In the genomic region with DNA sequence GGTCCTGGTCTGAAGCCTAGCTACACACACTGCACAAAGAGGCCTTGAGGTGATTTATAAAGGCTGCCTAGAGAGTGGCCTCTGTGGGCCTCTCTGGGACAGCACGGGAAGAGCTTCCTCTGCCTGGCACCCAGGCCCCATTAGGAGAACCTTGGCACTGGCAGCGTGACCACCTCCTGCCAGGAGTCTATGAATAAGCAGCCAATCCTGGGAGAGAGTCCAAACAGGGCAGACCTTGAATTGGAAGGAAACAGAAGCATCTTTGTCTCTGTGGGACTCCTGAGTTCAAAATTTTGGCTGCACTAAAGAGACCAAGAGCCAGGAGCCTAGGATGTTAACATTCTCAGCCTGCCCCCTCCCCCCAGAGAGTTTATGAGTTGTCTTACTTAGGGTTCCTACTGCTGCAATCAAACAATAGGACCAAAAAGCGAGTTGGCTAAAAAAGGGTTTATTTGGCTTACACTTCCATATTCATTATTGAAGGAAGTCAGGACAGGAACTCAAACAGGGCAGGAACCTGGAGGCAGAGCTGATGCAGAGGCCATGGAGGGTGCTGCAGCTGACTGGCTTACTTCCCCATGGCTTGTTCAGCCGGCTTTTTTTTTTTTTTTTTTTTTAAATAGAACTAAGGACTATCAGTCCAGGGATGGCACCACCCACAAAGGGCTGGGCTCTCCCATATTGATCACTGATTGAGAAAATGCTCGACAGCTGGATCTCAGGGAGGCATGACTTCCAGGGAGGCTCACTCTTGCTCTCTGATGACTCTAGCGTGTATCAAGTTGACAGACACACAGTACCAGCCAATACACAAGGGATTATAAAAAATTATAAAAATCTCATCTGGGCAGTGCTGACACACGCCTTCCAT, we compare ENCODE assay signal across 9 mouse cellular contexts. TPM values are rescaled to one million over a fixed set of nuclear protein-coding genes. Genes with fewer than 3 reads are reported as not detected.
DNase-seq lines count a peak whose midpoint lies in the region; ATAC-seq and TF ChIP-seq lines count a peak whose summit lies in the region.
"Had no signal": no experiment of that assay in that cellular context is flagged by ENCODE, and none has a peak within 500 bp of the region (broad histone marks: within the 10 kb centered on the region; RNA-seq: fewer than 3 reads in every experiment).

No protein-coding gene starts in this region.

- 24% methylated on average over 7 of the region's 7 CpGs for WGBS in hindbrain, postnatal 0 days

- no peaks in the 10 kb centered on the region for H3K9me3 ChIP-seq in hindbrain, postnatal 0 days (ENCODE audit: low read length)
- H3K9me3 ChIP-seq: G1E had no signal

- no peak overlapping the region for H3K9ac ChIP-seq in hindbrain, postnatal 0 days (replicated peaks; ENCODE audit: low read length)

- H3K27me3 ChIP-seq in hindbrain, postnatal 0 days (ENCODE audit: insufficient read depth, low read length): no peaks in the 10 kb centered on the region

- H3K4me3 ChIP-seq in hindbrain, postnatal 0 days (ENCODE audit: low read length): no peak overlapping the region

- DNase-seq in layer of hippocampus, adult 11-12 months (ENCODE audit: low spot score): peak; percentile 70
- DNase-seq in layer of hippocampus, adult 9-10 months (ENCODE audit: low spot score): no peak
- peak; percentile 22 to 54 for DNase-seq in adrenal gland, postnatal 4 days (ENCODE audit: low spot score in 2 of 2)
- DNase-seq in hindbrain, postnatal 0 days (ENCODE audit: low spot score): peak; percentile 93
- DNase-seq in spleen, postnatal 4 days (ENCODE audit: low spot score in 2 of 2): no peak
- no peak for DNase-seq in thymus, postnatal 10 days (ENCODE audit: low spot score in 2 of 2)

- 0 out of 2 replicates have a peak, but pooled peaks have one; percentile 1 for TF ChIP-seq CTCF in hindbrain, postnatal 0 days (IDR thresholded peaks at IDR 0.05; ENCODE audit: low read depth)

- H3K4me2 ChIP-seq in hindbrain, postnatal 0 days (ENCODE audit: low read depth, low read length): no peak overlapping the region

- no peaks in the 10 kb centered on the region for H3K36me3 ChIP-seq in hindbrain, postnatal 0 days (ENCODE audit: insufficient read depth, low read length)
- H3K36me3 ChIP-seq: G1E had no signal

- peaks cover 8% of the 10 kb centered on the region; the same call in 1 of the 2 replicates for H3K4me1 ChIP-seq in hindbrain, postnatal 0 days (ENCODE audit: insufficient read depth, low read length)

- ATAC-seq in frontal cortex, adult (ENCODE audit: low TSS enrichment): peak; percentile 58
- peak; percentile 94 for ATAC-seq in hindbrain, postnatal 0 days
- 0 out of 2 replicates have a peak, but pooled peaks have one; percentile 6 for ATAC-seq in megakaryocyte progenitor cell, adult 5-6 weeks (replicated peaks; ENCODE audit: poor library complexity)

- peak overlapping the region; percentile 65 for H3K27ac ChIP-seq in hindbrain, postnatal 0 days

RNA-seq across cellular contexts. Expression of gene Eno1, which starts 9.5 kb away (rescaled TPM):
- 100 to 1,000 TPM; 259 to 261 TPM for total RNA-seq in adrenal gland, postnatal 4 days (2021)
- total RNA-seq in hindbrain, postnatal 0 days (2014; rRNA removed): 538 and 549 TPM in 2 replicates
- polyA plus RNA-seq in hindbrain, postnatal 0 days (2015; fragmentation: Nextera tagmentation; extraction: Ambion mirVana): 1,243 and 1,257 TPM in 2 replicates
- 336 and 338 TPM in 2 replicates for total RNA-seq in megakaryocyte progenitor cell, adult 5-6 weeks (2015)
- total RNA-seq in megakaryocyte progenitor cell, adult 5-6 weeks (2017): 357 and 368 TPM in 2 replicates

RNA-seq across cellular contexts. Expression of gene Car6, which starts 25.9 kb away (rescaled TPM):
- not detected for total RNA-seq in adrenal gland, postnatal 4 days (2021)
- total RNA-seq in hindbrain, postnatal 0 days (2014; rRNA removed): not detected in 2 replicates
- not detected in 2 replicates for polyA plus RNA-seq in hindbrain, postnatal 0 days (2015; fragmentation: Nextera tagmentation; extraction: Ambion mirVana)
- total RNA-seq in megakaryocyte progenitor cell, adult 5-6 weeks (2015): 1.2 TPM in 1 of 2 replicates, not detected in the other
- total RNA-seq in megakaryocyte progenitor cell, adult 5-6 weeks (2017): 0.79 TPM in 1 of 2 replicates, not detected in the other
- total RNA-seq: G1E had no signal
- polyA plus RNA-seq: G1E had no signal

RNA-seq across cellular contexts. Expression of gene Rere, which starts 54.4 kb away (rescaled TPM):
- 100 to 1,000 TPM; 150 to 160 TPM for total RNA-seq in adrenal gland, postnatal 4 days (2021)
- total RNA-seq in hindbrain, postnatal 0 days (2014; rRNA removed): 31.2 and 32.9 TPM in 2 replicates
- 25.0 and 25.9 TPM in 2 replicates for polyA plus RNA-seq in hindbrain, postnatal 0 days (2015; fragmentation: Nextera tagmentation; extraction: Ambion mirVana)
- total RNA-seq in megakaryocyte progenitor cell, adult 5-6 weeks (2015): 49.5 TPM in 2 replicates
- 13.8 and 23.8 TPM in 2 replicates for total RNA-seq in megakaryocyte progenitor cell, adult 5-6 weeks (2017)

Comparison
In these comparisons a context has a peak if more than half of its experiments do, and no peak if none do; other contexts are left out.
1. DNase-seq: peak in layer of hippocampus, adult 11-12 months (single experiment), adrenal gland, postnatal 4 days (2 of 2) and hindbrain, postnatal 0 days (single experiment); none in layer of hippocampus, adult 9-10 months (single experiment), spleen, postnatal 4 days (0 of 2) and thymus, postnatal 10 days (0 of 2).
2. ATAC-seq: peak in every context shown above with its lines; median percentile 94 in hindbrain, postnatal 0 days; 58 in frontal cortex, adult; 6 in megakaryocyte progenitor cell, adult 5-6 weeks.